Mouse (Mus musculus) CH12.LX (cell line): ENCODE measurements around the gene Zfp956.

Source experiments
- CTCF ChIP-seq, 2 experiments: IDR thresholded peaks in 1 of 2; conservative IDR thresholded peaks in 1 of 2; 2 replicates each; pipeline ENCODE4 v1.5.1; 2011 to 2012; ENCODE audit warnings: low read depth in 2 of 2, low read length in 2 of 2, improper control_type of control experiment in 1 of 2, inconsistent platforms in 1 of 2, mild to moderate bottlenecking in 1 of 2, moderate library complexity in 1 of 2
- E2F4 ChIP-seq: IDR thresholded peaks from 2 replicates; pipeline ENCODE4 v1.6.1; 2011; ENCODE audit warnings: low read depth, low read length, improper control_type of control experiment; ENCODE audit not compliant: insufficient replicate concordance
- EP300 ChIP-seq: IDR thresholded peaks from 2 replicates; pipeline ENCODE4 v1.6.1; 2011; ENCODE audit warnings: low read length, improper control_type of control experiment
- GABPA ChIP-seq: IDR thresholded peaks from 2 replicates; pipeline ENCODE4 v1.6.1; 2012; ENCODE audit warnings: low read depth, low read length, improper control_type of control experiment, inconsistent platforms; ENCODE audit not compliant: insufficient replicate concordance
- HCFC1 ChIP-seq: IDR thresholded peaks from 2 replicates; pipeline ENCODE4 v1.6.1; 2012; ENCODE audit warnings: low read depth, mild to moderate bottlenecking, inconsistent platforms, low read length, improper control_type of control experiment
- JUN ChIP-seq: IDR thresholded peaks from 2 replicates; pipeline ENCODE4 v1.6.1; 2011; ENCODE audit warnings: low read depth, mild to moderate bottlenecking, low read length, improper control_type of control experiment, moderate library complexity; ENCODE audit not compliant: insufficient read depth
- MAFK ChIP-seq: IDR thresholded peaks from 2 replicates; pipeline ENCODE4 v1.6.1; 2011; ENCODE audit warnings: low read length, improper control_type of control experiment; ENCODE audit not compliant: insufficient replicate concordance
- MXI1 ChIP-seq: IDR thresholded peaks from 2 replicates; pipeline ENCODE4 v1.6.1; 2011; ENCODE audit warnings: mild to moderate bottlenecking, low read depth, low read length, improper control_type of control experiment
- POLR2A ChIP-seq: IDR thresholded peaks from 2 replicates; pipeline ENCODE4 v1.6.1; 2011; ENCODE audit warnings: low read depth, mild to moderate bottlenecking, improper control_type of control experiment, low read length
- RAD21 ChIP-seq: IDR thresholded peaks from 2 replicates; pipeline ENCODE4 v1.6.1; 2011; ENCODE audit warnings: low read depth, mild to moderate bottlenecking, low read length, improper control_type of control experiment, moderate library complexity
- ZC3H11A ChIP-seq: IDR thresholded peaks from 2 replicates; pipeline ENCODE4 v1.6.1; 2012; ENCODE audit warnings: low read depth, mild to moderate bottlenecking, inconsistent platforms, low read length, improper control_type of control experiment
- ZMIZ1 ChIP-seq: IDR thresholded peaks from 2 replicates; pipeline ENCODE4 v1.6.1; 2012; ENCODE audit warnings: low read depth, mild to moderate bottlenecking, inconsistent platforms, low read length, improper control_type of control experiment

- no peak for TF ChIP-seq GABPA
- TF ChIP-seq RAD21: peak; percentile 10
- TF ChIP-seq POLR2A: no peak
- TF ChIP-seq CTCF (conservative IDR thresholded peaks at IDR 0.05 in 1 of 2, IDR thresholded peaks at IDR 0.05 in 1 of 2; ENCODE audit: low read depth in 2 of 2, low read length in 2 of 2): peak; percentile 9 to 39; a peak in 2 of 4 replicates
- TF ChIP-seq JUN: no peak
- TF ChIP-seq EP300: no peak
- TF ChIP-seq MAFK: no peak
- no peak for TF ChIP-seq ZMIZ1
- TF ChIP-seq ZC3H11A: no peak
- TF ChIP-seq HCFC1: no peak
- TF ChIP-seq MXI1: no peak
- TF ChIP-seq E2F4: no peak
Measured at GRCm38 (mm10) chr6:47974599-47974998, 21.4 kb downstream of the Zfp956 start.
